Mouse (Mus musculus) megakaryocyte, embryonic 14.5 days (primary cell): ENCODE measurements around the gene Cactin.

Experiments used
- FLI1 ChIP-seq: IDR thresholded peaks from 2 replicates; pipeline ENCODE4 v1.6.1; 2012; ENCODE audit warnings: low read length, inconsistent platforms, mixed read lengths
- GATA1 ChIP-seq: IDR thresholded peaks from 3 replicates; pipeline ENCODE4 v1.6.1; 2012; ENCODE audit warnings: mixed read lengths, low read length, inconsistent platforms, borderline replicate concordance

DNA sequence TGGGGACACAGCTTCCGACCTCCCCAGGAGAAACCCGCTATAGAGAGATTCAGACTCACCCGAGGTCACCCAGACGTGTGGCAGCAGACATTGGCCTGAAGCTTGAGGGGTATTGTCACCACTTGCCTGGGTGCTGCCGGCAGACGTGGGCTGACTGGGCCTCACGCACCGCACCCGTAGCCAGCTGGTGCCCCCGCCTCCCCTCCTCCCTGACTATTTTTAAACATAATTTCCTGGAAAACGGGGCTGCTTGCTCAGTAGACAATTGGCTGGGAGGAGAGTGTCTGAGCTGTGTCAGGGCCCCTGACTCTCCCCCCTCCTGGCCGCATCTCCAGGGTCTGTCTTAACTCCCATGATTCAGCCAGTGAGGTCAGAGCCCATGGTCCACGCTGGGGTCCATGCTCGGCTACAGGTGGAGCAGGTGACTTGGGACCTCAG lies 18.1 kb upstream of the Cactin start:
- TF ChIP-seq FLI1 (no peak), GATA1 (no peak)
